Mouse (Mus musculus) liver, postnatal 0 days (tissue): ENCODE results near the gene Rnd2. TPM values are rescaled to one million over a fixed set of nuclear protein-coding genes. Genes with fewer than 3 reads are reported as not detected.
"Not testable (repeated sequence)": the region's sequence is repeated elsewhere in the genome, so short reads cannot be mapped to it uniquely, and the experiment has no call there.

Source experiments
- ATAC-seq: fragments of 200-750 bp; cut with Nextera tagmentation; 2 replicates; pipeline ENCODE4 v1.8.0; 2017; ENCODE audit warnings: mild to moderate bottlenecking, moderate library complexity
- DNase-seq: peaks from one replicate; pipeline ENCODE4 v3.0.0-alpha.2; 2016
- H3K27ac ChIP-seq: fragments of 300-500 bp; sonication (generic); 2 replicates; pipeline ENCODE4 v1.5.1; 2014; ENCODE audit warnings: antibody characterized with exemption, moderate library complexity, mild to moderate bottlenecking, low read depth
- H3K27me3 ChIP-seq: fragments of 300-500 bp; sonication (generic); 2 replicates; pipeline ENCODE4 v1.6.1; 2014; ENCODE audit warnings: low read length, control low read depth, mixed read lengths; ENCODE audit not compliant: insufficient read depth
- H3K36me3 ChIP-seq: fragments of 300-500 bp; sonication (generic); replicated peaks from 2 replicates; pipeline ENCODE4 v1.6.1; 2014; ENCODE audit warnings: mild to moderate bottlenecking, control low read depth, low read length, moderate library complexity, mixed read lengths; ENCODE audit not compliant: insufficient read depth
- H3K4me1 ChIP-seq: fragments of 300-500 bp; sonication (generic); 2 replicates; pipeline ENCODE4 v1.6.1; 2014; ENCODE audit warnings: antibody characterized with exemption, mild to moderate bottlenecking, control low read depth; ENCODE audit not compliant: insufficient read depth
- H3K4me2 ChIP-seq: fragments of 300-500 bp; sonication (generic); 2 replicates; pipeline ENCODE4 v1.6.1; 2014; ENCODE audit warnings: low read depth, mild to moderate bottlenecking, low read length, moderate library complexity, mixed read lengths
- H3K4me3 ChIP-seq: fragments of 300-500 bp; sonication (generic); 2 replicates; pipeline ENCODE4 v1.5.1; 2014; ENCODE audit warnings: low read depth, low read length
- H3K9ac ChIP-seq: fragments of 300-500 bp; sonication (generic); replicated peaks from 2 replicates; pipeline ENCODE4 v1.6.1; 2014; ENCODE audit warnings: mild to moderate bottlenecking, moderate library complexity
- H3K9me3 ChIP-seq: fragments of 300-500 bp; sonication (generic); 2 replicates; pipeline ENCODE4 v1.6.1; 2016; ENCODE audit warnings: mild to moderate bottlenecking, control low read depth, low read length, mixed read lengths
- CTCF ChIP-seq: sonication (generic); IDR thresholded peaks from 2 replicates; pipeline ENCODE4 v1.5.1; 2016; ENCODE audit warnings: antibody characterized with exemption, low read depth
- EP300 ChIP-seq: IDR thresholded peaks from 2 replicates; pipeline ENCODE4 v1.6.1; 2016; ENCODE audit warnings: antibody characterized with exemption, low read depth, mild to moderate bottlenecking
- WGBS: fragments of 180-500 bp; shearing (Covaris S2); extraction: QIAGEN DNeasy Blood & Tissue Kit; methylation state at CpG from one replicate; pipeline ENCODE4 v1.1.7; 2014; ENCODE audit not compliant: insufficient replicate concordance; 5-methylcytosine and 5-hydroxymethylcytosine counted together
- polyA plus RNA-seq: library from polyadenylated mRNA; unstranded; fragments of >200 nt; fragmentation: Nextera tagmentation; extraction: Ambion mirVana; gene quantifications from 2 replicates; pipeline ENCODE4 v1.2.1, GENCODE M21; 2015

Rnd2 gene
- polyA plus RNA-seq, 1 experiment from 2014 or later: 2.0 TPM

DNA sequence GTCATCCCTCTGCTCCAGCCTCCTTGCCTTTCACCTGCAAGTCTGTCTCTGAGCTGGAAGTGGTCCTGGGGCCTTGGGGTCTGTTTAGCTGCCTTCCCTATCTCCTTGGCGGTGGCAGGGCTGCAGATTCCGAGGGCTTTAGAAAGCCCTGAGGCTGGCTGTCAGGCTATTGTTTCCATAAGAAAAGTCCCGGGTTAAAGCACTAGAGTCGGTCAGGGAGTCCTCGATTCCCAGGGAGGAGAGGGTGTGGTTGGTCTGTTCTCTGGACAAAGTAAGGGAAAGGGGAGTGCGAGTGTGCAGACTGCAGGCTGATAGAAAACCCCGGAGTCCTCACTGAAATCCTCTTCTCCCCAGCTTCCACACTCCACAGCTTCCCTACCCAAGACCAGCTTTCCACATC is 5.4 kb downstream of the Rnd2 start:
- TF ChIP-seq CTCF: no peak
- no peak for TF ChIP-seq EP300
- ATAC-seq: no peak
- Histone ChIP-seq H3K9ac (no peak overlapping the region), H3K4me2 (no peak overlapping the region), H3K36me3 (no peaks in the 10 kb centered on the region), H3K4me1 (peaks cover 13% of the 10 kb centered on the region), H3K27ac (no peak overlapping the region), H3K27me3 (peaks cover 9% of the 10 kb centered on the region; the same call in 1 of the 2 replicates), H3K4me3 (no peak overlapping the region), H3K9me3 (no peaks in the 10 kb centered on the region)
- no peak for DNase-seq
- WGBS: 73% methylated on average over 7 of the region's 7 CpGs

DNA sequence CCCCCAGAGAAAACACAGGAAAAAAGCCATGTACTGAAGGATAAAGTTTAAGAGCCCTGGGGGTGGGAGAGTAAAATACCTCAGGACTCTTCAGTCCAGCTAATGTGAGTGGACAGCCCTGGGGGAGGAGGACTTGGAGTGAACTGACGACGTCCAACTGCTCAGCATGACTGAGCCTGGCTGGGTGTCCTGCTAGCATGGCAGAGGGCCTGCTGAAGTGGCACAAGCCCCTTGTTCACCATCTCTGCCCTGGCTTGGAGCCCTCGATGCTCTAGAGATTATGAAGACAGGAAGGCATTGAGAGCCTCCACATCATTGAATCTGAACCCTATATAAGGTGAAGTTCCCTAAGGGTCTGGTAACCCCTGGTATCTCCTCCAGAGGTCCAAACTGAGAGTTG is 7.1 kb downstream of the Rnd2 start:
- no peak overlapping the region for H3K4me3 ChIP-seq
- no peak overlapping the region for H3K9ac ChIP-seq
- ATAC-seq (no peak), DNase-seq (no peak)
- H3K36me3 ChIP-seq: no peaks in the 10 kb centered on the region
- no peaks in the 10 kb centered on the region; the same call in 1 of the 2 replicates for H3K4me1 ChIP-seq
- TF ChIP-seq EP300 (no peak), CTCF (no peak)
- H3K9me3 ChIP-seq: no peaks in the 10 kb centered on the region
- peaks cover 9% of the 10 kb centered on the region; the same call in 1 of the 2 replicates for H3K27me3 ChIP-seq
- no peak overlapping the region for H3K27ac ChIP-seq
- no peak overlapping the region for H3K4me2 ChIP-seq
- 65% methylated on average over 3 of the region's 3 CpGs for WGBS

DNA sequence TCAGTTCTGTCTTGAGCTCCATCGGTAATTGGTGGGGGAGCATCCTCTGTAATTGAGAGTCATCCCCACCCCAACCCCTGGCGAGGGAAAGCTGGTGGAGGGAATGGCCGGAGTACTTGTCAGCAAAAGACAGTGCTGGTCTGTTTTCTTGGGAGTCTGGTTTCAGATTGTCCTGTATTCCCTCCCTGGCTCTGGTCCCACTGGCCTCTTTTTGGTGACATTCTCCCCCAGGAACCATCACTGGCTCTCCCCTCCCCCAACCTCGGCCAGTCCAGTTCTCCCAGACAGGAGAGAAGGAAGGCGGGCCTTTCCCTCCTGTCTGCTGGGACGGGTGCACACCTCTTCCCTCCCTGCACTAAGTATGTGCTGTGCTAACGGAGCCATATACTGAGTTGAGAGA is 7.5 kb downstream of the Rnd2 start:
- H3K4me1 ChIP-seq: no peaks in the 10 kb centered on the region; the same call in 1 of the 2 replicates
- DNase-seq (no peak), ATAC-seq (no peak)
- H3K36me3 ChIP-seq: no peaks in the 10 kb centered on the region
- H3K27ac ChIP-seq: no peak overlapping the region
- WGBS: 62% methylated on average over 7 of the region's 7 CpGs
- no peak overlapping the region for H3K9ac ChIP-seq
- no peak for TF ChIP-seq CTCF
- no peak for TF ChIP-seq EP300
- no peak overlapping the region for H3K4me3 ChIP-seq
- no peaks in the 10 kb centered on the region for H3K9me3 ChIP-seq
- H3K4me2 ChIP-seq: no peak overlapping the region
- peaks cover 9% of the 10 kb centered on the region; the same call in 1 of the 2 replicates for H3K27me3 ChIP-seq

DNA sequence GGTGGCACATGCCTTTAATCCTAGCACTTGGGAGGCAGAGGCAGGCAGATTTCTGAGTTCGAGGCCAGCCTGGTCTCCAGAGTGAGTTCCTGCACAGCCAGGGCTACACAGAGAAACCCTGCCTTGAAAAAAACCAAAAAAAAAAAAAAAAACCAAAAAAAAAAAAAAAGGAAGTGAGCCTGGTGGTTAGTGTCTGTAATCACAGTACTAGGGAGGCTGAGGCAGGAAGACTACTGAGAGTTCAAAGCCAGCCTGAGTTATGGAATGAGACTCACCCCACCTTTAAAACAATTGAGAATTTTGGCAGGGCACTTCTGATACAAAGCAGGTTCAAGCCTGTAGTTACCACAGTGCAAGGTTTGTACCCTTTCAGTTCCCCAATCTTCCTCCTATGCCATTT is 8.9 kb downstream of the Rnd2 start:
- ATAC-seq, H3K4me3 ChIP-seq, H3K27me3 ChIP-seq, H3K4me2 ChIP-seq, H3K9ac ChIP-seq, H3K9me3 ChIP-seq, H3K4me1 ChIP-seq, H3K36me3 ChIP-seq, H3K27ac ChIP-seq, DNase-seq: not testable (repeated sequence)
- 63% methylated on average over 1 of the region's 1 CpGs for WGBS

DNA sequence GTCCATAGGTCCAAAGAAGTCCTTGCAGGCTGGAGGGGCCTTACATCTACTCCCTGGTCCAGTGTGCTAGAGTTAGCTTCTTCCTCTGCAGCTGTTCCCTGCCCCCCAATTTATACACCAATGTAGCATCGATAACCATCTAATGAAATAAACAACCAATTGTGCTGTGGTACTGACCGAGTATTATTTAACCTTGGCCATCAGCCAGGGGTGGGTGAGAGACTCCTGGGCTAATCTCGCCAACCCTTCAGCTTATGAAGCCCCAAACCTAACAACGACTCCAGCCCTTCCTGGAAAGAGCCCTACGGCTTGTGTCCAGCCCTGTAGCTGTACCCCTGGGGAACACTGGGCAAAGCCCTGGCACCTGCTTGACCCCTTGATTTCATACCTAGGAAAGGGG is 9.5 kb downstream of the Rnd2 start:
- Histone ChIP-seq H3K27me3 (no peaks in the 10 kb centered on the region), H3K4me1 (peaks cover 2% of the 10 kb centered on the region; the same call in 1 of the 2 replicates), H3K36me3 (no peaks in the 10 kb centered on the region), H3K9me3 (no peaks in the 10 kb centered on the region), H3K27ac (no peak overlapping the region), H3K9ac (no peak overlapping the region), H3K4me2 (no peak overlapping the region), H3K4me3 (no peak overlapping the region)
- TF ChIP-seq CTCF (no peak), EP300 (no peak)
- 69% methylated on average over 5 of the region's 5 CpGs for WGBS
- no peak for DNase-seq
- no peak for ATAC-seq

DNA sequence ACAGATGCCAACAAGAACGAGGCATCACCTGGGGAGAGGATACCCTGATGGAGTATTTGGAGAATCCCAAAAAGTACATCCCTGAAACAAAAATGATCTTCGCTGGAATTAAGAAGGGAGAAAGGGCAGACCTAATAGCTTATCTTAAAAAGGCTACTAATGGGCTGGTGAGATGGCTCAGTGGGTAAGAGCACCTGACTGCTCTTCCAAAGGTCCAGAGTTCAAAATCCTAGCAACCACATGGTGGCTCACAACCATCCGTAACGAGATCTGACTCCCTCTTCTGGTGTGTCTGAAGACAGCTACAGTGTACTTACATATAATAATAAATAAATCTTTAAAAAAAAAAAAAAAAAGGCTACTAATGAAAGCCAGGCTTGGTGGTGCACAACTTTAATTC is 11.6 kb downstream of the Rnd2 start:
- ATAC-seq, H3K9me3 ChIP-seq, H3K4me1 ChIP-seq, H3K36me3 ChIP-seq, H3K4me2 ChIP-seq, H3K27me3 ChIP-seq, H3K9ac ChIP-seq, H3K27ac ChIP-seq, H3K4me3 ChIP-seq, DNase-seq: not testable (repeated sequence)
- WGBS: 85% methylated on average over 4 of the region's 4 CpGs

DNA sequence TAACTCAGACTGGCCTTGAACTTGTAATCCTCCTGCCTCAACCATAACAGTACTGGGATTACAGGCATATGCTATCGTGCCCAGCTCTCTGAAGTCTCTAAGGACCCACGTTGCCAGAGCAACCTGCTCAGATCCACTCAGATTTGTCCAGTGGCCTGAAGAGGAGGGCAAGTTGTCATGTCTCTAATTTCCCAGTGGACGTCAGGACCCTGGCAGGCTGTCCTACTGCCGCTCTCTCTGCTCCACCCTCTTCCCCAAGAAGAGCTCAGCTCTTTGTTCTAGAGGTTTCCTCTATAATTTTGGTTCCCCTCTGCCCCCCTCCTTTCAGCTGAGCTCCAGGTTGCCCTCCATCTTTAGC is 12.4 kb downstream of the Rnd2 start:
- no peak for TF ChIP-seq CTCF
- no peak for TF ChIP-seq EP300
- 64% methylated on average over 4 of the region's 4 CpGs for WGBS
- Histone ChIP-seq H3K9me3 (no peaks in the 10 kb centered on the region), H3K4me2 (no peak overlapping the region), H3K27ac (no peak overlapping the region), H3K27me3 (no peaks in the 10 kb centered on the region), H3K36me3 (no peaks in the 10 kb centered on the region), H3K4me1 (peaks cover 9% of the 10 kb centered on the region), H3K4me3 (no peak overlapping the region), H3K9ac (no peak overlapping the region)
- no peak for ATAC-seq
- no peak for DNase-seq
